Mouse (Mus musculus) liver, adult 2 months (tissue): ENCODE measurements around the gene Cdc42ep4. TPM values are rescaled to one million over a fixed set of nuclear protein-coding genes. Genes with fewer than 3 reads are reported as not detected.
A peak's percentile ranks its signal among the peaks of the same experiment; 100 is the strongest.

Experiments used
- DNase-seq: peaks from one replicate; pipeline ENCODE4 v3.0.0-alpha.2; 2011; ENCODE audit warnings: low read depth, low spot score; ENCODE audit errors: extremely low read depth
- H3K27ac ChIP-seq: fragments of 200-500 bp; replicated peaks from 2 replicates; pipeline ENCODE4 v1.5.1; 2012; ENCODE audit warnings: low read depth, mild to moderate bottlenecking, control low read depth, inconsistent platforms, low read length; ENCODE audit not compliant: insufficient read depth
- H3K27me3 ChIP-seq: fragments of 200-500 bp; 2 replicates; pipeline ENCODE4 v1.6.1; 2012; ENCODE audit warnings: mild to moderate bottlenecking, moderate library complexity, low read length, inconsistent platforms; ENCODE audit not compliant: control insufficient read depth, insufficient read depth
- H3K36me3 ChIP-seq: fragments of 200-500 bp; 2 replicates; pipeline ENCODE4 v1.6.1; 2012; ENCODE audit warnings: low read length, inconsistent platforms; ENCODE audit not compliant: control insufficient read depth, insufficient read depth
- H3K4me1 ChIP-seq: fragments of 200-500 bp; 2 replicates; pipeline ENCODE4 v1.6.1; 2011; ENCODE audit warnings: low read length; ENCODE audit not compliant: control insufficient read depth, insufficient read depth
- H3K4me3 ChIP-seq: fragments of 200-500 bp; 2 replicates; pipeline ENCODE4 v1.5.1; 2011; ENCODE audit warnings: low read depth, mild to moderate bottlenecking, control low read depth, low read length, moderate library complexity; ENCODE audit not compliant: insufficient read depth
- H3K79me2 ChIP-seq: fragments of 200-500 bp; 2 replicates; pipeline ENCODE4 v1.6.1; 2012; ENCODE audit warnings: inconsistent platforms, mild to moderate bottlenecking, low read length, moderate library complexity; ENCODE audit not compliant: control insufficient read depth, insufficient read depth
- H3K9ac ChIP-seq: fragments of 200-500 bp; 2 replicates; pipeline ENCODE4 v1.6.1; 2012; ENCODE audit warnings: low read depth, mild to moderate bottlenecking, control low read depth, inconsistent platforms, low read length
- CTCF ChIP-seq: fragments of 200-500 bp; IDR thresholded peaks from 2 replicates; pipeline ENCODE4 v1.5.1; 2011; ENCODE audit warnings: low read depth, low read length, control low read depth
- POLR2A ChIP-seq: fragments of 200-500 bp; IDR thresholded peaks from 2 replicates; pipeline ENCODE4 v1.6.1; 2011; ENCODE audit warnings: low read length, control low read depth; ENCODE audit not compliant: insufficient read depth; ENCODE audit errors: extremely low read depth
- WGBS: fragments of 180-500 bp; shearing (Covaris S2); methylation state at CpG from one replicate; pipeline ENCODE4 v1.1.7; 2018; 5-methylcytosine and 5-hydroxymethylcytosine counted together
- polyA plus RNA-seq: library from polyadenylated mRNA; depleted of rRNA; stranded (reverse); fragments of >200 nt; gene quantifications from 2 replicates; pipeline ENCODE4 v1.2.3, GENCODE M21; 2012
- total RNA-seq: library from RNA; depleted of rRNA; stranded (reverse); fragments of >200 nt; gene quantifications from 2 replicates; pipeline ENCODE4 v1.2.3, GENCODE M21; 2014

Cdc42ep4 gene
- total and polyA plus RNA-seq, 2 experiments, result 25.2 to 32.7 TPM

GRCm38 (mm10) chr11:113755878-113756277 is 4.2 kb upstream of the Cdc42ep4 start:
- H3K4me3 ChIP-seq, result no peak overlapping the region
- no peak for TF ChIP-seq CTCF
- H3K27me3 ChIP-seq, result no peaks in the 10 kb centered on the region
- H3K4me1 ChIP-seq, result no peaks in the 10 kb centered on the region
- 85% methylated on average over 14 of the region's 14 CpGs for WGBS
- H3K9ac ChIP-seq, result no peak overlapping the region
- DNase-seq, result no peak
- no peaks in the 10 kb centered on the region for H3K36me3 ChIP-seq
- H3K79me2 ChIP-seq, result no peaks in the 10 kb centered on the region
- H3K27ac ChIP-seq, result no peak overlapping the region

GRCm38 (mm10) chr11:113754845-113755244 is 3.2 kb upstream of the Cdc42ep4 start:
- no peaks in the 10 kb centered on the region for H3K27me3 ChIP-seq
- no peak for TF ChIP-seq POLR2A
- no peak for TF ChIP-seq CTCF
- no peak overlapping the region for H3K4me3 ChIP-seq
- no peak for DNase-seq
- H3K4me1 ChIP-seq, result no peaks in the 10 kb centered on the region
- H3K27ac ChIP-seq, result no peak overlapping the region
- H3K79me2 ChIP-seq, result no peaks in the 10 kb centered on the region
- 92% methylated on average over 9 of the region's 9 CpGs for WGBS
- H3K9ac ChIP-seq, result no peak overlapping the region
- H3K36me3 ChIP-seq, result no peaks in the 10 kb centered on the region

- Histone ChIP-seq H3K79me2 (peaks cover 7% of the 10 kb centered on the region), H3K4me1 (peaks cover 8% of the 10 kb centered on the region), H3K27me3 (no peaks in the 10 kb centered on the region), H3K4me3 (no peak overlapping the region), H3K9ac (no peak overlapping the region), H3K27ac (no peak overlapping the region), H3K36me3 (no peaks in the 10 kb centered on the region)
- no peak for TF ChIP-seq POLR2A
- no peak for TF ChIP-seq CTCF
- no peak for DNase-seq
- 96% methylated on average over 10 of the region's 10 CpGs for WGBS
Measured at GRCm38 (mm10) chr11:113752685-113753430, 1.2 kb upstream of the Cdc42ep4 start.

- Histone ChIP-seq H3K27ac (peak overlapping the region; percentile 61), H3K79me2 (peaks cover 14% of the 10 kb centered on the region), H3K36me3 (no peaks in the 10 kb centered on the region), H3K4me3 (peak overlapping the region; percentile 81), H3K4me1 (peaks cover 14% of the 10 kb centered on the region), H3K27me3 (no peaks in the 10 kb centered on the region), H3K9ac (peak overlapping the region; percentile 82)
- peak; percentile 12 for DNase-seq
- TF ChIP-seq CTCF, result no peak
- TF ChIP-seq POLR2A, result no peak
- 25% methylated on average over 15 of the region's 15 CpGs for WGBS
Measured at GRCm38 (mm10) chr11:113752158-113752661, 529 bp upstream of the Cdc42ep4 start.

- DNase-seq, result peak; percentile 87
- no peaks in the 10 kb centered on the region for H3K36me3 ChIP-seq
- no peaks in the 10 kb centered on the region for H3K27me3 ChIP-seq
- H3K4me3 ChIP-seq, result peak overlapping the region; percentile 81
- peak overlapping the region; percentile 93 for H3K9ac ChIP-seq
- peak overlapping the region; percentile 91 for H3K27ac ChIP-seq
- H3K4me1 ChIP-seq, result peaks cover 19% of the 10 kb centered on the region
- WGBS, result under 1% methylated on average over 67 of the region's 67 CpGs
- TF ChIP-seq CTCF, result peak; percentile 62
- 0 out of 2 replicates have a peak, but pooled peaks have one; percentile 60 for TF ChIP-seq POLR2A
- H3K79me2 ChIP-seq, result peaks cover 23% of the 10 kb centered on the region
Measured at GRCm38 (mm10) chr11:113750571-113751483, 854 bp downstream of the Cdc42ep4 start.
